Mouse (Mus musculus) kidney, adult 11 months (tissue): Measurements from ENCODE around the gene Fermt1.

Experiments used
- DNase-seq: peaks from one replicate; pipeline ENCODE4 v3.0.0; 2022

Fermt1 gene

DNA sequence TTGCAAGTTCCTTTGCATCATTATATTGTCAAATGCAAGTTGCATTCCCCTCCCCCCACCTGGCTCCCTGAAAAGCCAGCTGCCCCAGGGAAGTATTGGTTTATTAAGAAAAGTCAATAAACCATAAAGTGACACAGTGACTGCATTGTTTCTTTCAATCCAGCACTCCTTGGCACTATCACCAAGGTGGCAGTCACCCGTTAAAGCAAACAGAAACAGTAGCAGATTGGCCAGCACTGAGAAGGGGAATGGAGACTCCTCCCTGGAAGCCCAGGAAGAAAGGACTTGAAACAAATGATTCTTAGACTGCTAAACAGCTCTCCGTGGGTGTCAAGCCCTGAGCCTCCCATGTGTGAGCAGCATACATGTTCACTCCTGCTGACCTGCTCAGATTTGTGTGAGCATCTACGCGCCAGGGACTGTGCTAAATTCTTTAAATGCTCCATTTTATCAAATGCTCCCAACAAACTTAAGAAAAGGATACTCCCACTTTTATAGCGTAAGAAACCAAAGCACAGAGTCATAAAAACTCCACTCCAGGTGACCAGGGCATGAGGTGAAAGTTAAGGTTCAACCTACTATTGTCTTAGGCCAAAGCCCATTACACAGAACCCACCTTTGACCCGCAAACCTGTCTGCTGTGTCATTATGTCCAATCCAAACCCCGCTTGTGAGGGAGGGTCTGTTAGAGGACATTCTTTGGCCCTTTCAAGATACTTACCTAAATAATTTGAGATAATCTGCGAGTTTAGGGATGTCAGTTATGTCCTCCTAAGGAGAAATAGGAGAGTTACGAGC lies 23.4 kb downstream of the Fermt1 start:
- DNase-seq, result no peak

- no peak for DNase-seq
Observed at GRCm38 (mm10) chr2:132914785-132915184, 30.9 kb downstream of the Fermt1 start.

DNA sequence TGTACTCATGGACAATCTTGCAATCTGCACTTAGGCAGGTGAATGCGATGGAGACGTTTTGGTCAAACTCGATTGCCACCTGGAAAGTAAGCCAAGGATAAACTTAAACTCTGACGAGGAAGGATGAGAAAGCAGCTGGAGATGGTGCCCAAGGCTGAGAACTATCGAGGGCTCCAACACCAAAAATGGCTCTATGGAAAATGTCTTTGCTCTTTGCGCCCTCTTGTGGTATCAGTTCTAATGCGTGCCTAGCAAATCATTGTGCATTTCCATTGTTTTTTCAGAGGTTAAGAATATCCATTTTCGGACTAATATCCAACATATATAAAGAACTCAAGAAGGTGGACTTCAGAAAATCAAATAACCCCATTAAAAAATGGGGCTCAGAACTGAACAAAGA lies 38.9 kb downstream of the Fermt1 start:
- DNase-seq, result no peak

DNA sequence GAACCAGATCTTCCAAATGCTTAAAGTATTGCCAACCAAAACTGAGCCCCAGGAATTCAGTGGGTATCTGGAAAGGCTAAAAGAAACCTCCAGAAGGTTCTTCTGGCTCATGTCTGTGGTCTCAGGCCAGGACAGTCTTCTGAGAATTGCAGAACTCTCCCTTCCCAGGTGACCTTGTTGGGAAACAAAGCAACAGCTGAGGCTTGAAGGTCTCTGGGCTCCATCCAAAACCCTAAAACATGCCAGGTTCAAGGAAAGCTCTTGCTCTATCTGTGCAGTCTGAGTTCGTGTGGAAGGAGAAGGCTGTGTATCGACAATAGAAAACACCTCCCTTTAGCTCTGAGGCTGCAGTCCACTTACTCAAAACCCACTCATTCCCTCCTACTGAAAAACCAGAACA lies 40.7 kb downstream of the Fermt1 start:
- DNase-seq, result no peak

GRCm38 (mm10) chr2:132903498-132903897 lies 42.2 kb downstream of the Fermt1 start:
- DNase-seq, result peak; percentile 35

DNA sequence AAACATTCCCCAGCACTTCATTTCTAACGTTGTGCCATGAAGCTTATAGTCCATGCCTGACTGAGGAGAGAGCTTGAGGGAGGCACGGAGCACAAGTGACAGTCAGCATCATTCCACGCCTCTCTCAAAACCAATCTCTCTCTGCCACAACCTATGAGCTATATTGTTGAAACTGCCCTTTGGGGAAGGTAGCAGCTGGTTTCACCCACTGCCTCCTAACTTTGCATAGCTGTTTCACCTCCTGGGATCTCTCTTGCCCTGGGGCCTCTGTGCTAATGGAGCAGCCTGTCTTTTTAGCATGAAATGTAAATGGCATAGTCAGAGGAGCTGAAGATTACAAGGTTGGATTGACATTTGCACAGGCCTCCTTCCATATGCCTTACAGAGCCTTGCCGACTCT lies 43.6 kb downstream of the Fermt1 start:
- DNase-seq, result no peak

DNA sequence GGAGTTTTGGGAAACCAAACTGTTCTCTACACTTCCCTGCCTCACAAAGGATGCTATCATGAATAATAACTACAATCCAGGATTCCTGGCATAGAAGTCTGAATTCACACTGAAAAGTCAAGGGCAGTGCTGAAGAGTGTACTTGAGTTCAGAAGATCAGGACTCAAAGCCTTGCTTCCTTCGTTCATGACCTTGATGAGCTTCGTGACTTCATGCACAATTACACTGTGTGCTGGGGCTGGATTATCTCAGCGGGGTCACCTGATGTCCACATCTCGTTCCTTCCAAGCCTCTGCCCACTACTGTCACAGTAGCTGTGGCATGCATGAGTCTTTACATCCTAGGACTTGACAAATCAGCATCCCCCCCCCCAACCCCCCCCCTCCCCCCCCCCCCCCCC lies 44.1 kb downstream of the Fermt1 start:
- DNase-seq, result no peak

GRCm38 (mm10) chr2:132900596-132900995 lies 45.1 kb downstream of the Fermt1 start:
- DNase-seq, result no peak

GRCm38 (mm10) chr2:132898211-132898610 lies 47.5 kb downstream of the Fermt1 start:
- no peak for DNase-seq

GRCm38 (mm10) chr2:132893826-132894225 lies 51.9 kb downstream of the Fermt1 start:
- DNase-seq, result no peak

DNA sequence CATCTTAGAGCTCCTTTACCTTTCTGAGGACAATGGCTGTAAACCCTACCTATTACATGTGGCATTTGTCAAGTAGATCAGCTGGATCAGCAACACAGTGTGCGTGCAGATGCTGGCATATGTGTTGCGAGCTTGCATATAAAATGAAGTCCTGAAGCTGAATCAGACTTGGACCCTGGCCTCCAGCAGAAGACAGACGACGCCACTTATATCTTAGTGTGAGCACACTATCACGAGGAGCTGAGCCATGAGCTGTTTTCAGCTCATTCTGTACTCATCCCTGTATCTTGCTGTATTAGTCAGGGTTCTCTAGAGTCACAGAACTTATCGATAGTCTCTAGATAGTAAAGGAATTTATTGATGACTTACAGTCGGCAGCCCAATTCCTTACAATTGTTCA lies 60.4 kb downstream of the Fermt1 start:
- DNase-seq, result no peak

DNA sequence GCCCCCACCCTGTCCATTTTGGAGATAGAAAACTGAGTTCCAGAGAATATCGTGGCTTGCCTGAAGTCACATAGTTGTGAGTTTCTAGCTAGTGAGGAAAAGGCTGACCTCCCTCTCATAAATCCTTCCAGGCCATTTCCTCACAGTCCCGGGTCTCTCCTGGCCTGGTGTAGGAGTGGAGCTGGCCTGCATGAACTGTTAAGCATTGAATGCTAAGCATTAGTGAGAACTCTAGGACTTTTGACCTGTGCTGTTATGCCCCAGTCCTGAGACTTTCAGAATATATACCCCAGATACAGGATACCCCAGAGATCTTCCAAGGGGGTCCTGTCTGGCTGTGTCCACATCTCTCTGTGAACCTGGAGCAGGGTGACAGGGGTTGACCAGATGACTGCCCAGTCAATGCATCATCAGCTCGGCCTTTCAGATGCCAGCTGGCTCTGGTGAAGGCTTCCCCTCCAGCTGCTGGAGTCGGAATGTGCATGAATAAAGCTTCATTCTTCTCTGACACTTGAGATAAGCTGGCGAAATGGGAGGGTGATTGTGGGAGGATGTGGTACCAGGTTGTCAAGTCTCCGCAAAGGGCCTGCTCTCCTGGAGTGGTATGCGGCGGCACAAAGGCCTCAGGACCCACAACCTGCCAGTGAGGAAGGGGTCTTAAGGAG lies 61.3 kb downstream of the Fermt1 start:
- DNase-seq, result no peak

- no peak for DNase-seq
Observed at GRCm38 (mm10) chr2:132880844-132881645, 64.7 kb downstream of the Fermt1 start, which contains the start of gene Lrrn4. Lrrn4 (minus strand) TSS chr2:132880891.

GRCm38 (mm10) chr2:132879261-132880044 lies 66.3 kb downstream of the Fermt1 start:
- DNase-seq, result no peak

DNA sequence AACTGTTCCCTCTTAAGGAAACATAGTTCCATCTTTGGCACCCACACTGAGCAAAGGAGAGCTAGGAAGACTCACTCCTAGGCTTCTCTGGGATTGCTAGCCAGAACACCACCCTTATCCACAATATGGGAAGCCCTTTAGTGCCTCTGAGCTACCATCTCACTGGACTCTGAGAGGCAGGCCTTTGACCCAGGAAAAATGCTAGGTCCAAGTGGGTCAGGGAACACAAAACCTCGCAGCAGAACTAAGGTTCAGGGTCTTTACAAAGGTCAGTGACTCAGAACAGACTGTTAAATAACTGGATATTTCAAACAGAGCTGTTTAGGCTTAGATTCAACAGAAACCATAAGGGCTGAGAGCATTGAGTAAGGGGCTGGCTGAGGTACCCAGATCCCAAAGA lies 68.7 kb downstream of the Fermt1 start:
- DNase-seq, result peak; percentile 52

DNA sequence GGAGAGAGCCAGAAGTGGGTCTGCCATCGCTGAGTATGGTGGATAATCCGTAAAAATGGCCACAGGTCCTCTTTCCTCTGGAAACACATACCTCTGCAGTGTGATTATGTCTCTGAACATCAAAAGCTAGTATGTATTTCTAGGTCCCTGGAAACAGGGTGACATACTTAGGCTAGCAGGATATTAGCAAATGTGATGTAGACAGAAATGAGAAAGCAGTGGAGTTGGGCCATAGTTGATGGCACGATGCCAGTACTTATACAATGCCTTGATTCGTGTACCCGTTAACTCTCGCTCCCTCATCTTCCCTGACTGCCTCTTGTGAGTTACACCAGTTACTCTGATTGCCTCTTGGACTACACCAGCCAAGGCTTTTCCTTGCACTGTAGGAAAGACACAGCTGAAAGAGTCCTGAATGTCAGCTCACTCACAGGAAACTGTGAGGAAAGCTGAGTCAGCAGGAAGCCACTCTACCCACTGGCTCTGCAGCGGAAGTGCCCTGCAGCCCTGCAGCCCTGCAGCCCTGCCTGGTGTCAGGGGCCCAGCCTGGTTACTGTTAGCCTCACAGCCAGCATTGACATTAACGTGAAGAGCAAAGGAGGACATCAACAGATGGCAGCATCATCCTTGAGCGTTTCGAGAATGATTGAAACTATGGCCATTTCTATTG lies 71.9 kb downstream of the Fermt1 start:
- no peak for DNase-seq

GRCm38 (mm10) chr2:132871663-132872062 lies 74.0 kb downstream of the Fermt1 start:
- DNase-seq, result peak; percentile 96

DNA sequence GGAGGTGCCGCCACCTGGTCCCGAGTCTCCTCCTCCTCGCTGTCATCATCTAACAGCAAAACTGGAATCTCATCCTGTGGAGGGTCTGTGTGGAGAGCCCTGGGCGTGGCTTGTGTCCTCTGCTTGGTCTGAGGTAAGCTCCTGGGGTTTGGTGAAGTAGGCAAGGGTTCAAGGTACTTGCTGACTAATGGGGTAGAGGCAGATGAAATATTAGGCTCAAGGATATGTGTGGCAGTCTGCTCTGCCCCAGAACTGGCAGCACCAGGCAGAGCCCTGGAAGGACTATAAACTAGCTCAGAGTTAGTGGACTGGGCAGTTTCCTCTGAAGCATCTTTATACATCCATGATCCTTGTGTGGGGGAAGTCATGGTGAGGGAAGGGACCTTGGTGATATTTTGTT lies 75.4 kb downstream of the Fermt1 start:
- DNase-seq, result no peak

GRCm38 (mm10) chr2:132869682-132870081 lies 76.0 kb downstream of the Fermt1 start:
- no peak for DNase-seq

DNA sequence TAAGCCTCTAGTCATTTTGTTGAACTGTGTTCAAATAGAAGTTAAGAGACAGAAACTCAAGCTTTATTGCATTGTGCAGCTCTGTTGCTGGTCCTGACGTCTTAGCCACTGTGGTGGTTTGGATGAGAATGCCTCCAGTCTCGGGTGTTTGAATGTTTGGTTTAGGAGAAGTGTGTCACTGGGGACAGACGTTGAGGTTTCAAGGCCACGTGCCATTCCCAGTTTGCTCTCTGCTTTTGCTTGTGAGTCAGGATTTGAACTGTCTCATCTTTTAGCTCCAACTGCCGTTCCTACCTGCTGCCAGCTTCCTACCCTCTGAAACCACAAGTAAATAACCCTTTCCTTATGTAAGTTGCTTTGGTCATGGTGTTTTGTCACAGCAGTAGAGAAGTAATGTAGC lies 78.2 kb downstream of the Fermt1 start:
- no peak for DNase-seq

GRCm38 (mm10) chr2:132863325-132863724 lies 82.4 kb downstream of the Fermt1 start:
- DNase-seq, result no peak

DNA sequence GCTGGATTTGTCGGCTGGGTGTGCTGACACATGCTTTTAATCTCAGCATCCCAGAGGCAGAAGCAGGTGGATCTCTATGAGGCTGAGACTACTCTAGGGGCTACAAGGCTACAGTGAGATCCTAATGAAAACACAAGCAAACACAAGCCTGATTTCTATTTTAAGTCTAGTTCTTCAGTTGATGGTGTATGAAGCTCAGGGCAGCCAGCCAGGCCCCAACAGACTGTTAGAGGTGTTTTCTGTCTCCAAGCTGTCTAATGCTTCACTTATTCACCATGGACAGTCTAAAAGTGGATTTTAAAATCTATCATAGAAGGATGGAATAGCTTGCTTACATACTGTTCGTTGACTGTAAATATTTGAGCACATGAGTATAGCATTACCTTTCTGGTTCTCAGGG lies 84.2 kb downstream of the Fermt1 start:
- no peak for DNase-seq
